Mouse (Mus musculus): ENCODE data around the gene Galntl6.

DNA sequence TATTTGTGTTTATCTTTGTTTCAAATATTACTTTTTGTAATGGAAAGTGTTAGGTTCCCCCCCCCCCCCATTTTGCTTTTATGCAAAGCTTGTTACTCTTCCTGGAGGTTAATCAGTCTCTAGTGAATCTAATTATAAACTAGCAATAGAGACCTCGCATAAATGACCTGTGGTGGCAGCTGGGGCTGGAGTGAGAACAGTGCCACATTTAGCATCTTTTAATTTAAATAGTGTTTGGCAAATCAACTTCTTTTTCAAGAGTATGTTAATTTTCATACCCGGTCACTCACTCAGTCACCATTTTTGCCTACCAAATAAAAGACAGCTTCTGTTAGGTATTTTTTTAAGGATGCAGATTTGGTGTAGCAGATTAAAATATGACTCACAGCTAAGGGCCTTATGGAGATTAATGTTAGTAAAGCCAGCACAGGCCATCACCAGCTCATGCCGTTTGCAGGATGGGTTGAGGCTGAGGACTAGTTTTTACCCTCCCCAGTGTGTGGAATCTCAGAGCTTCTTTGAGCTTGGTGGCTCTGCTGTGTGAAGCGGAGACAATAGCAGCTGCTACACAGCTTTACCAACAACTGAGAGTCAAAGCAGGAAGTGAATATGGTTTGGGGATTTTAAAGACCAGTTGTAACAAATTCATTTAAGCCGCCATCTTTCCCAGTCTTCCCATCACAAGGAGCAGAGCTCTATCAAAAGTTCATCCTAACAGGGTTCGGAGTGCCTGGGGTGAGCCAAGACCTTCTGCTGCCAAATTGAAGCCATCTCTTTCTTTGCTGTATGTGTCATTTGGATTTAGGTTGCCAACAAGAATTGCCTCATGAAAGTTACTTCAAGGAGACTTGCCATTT is 990.0 kb downstream of the Galntl6 start:
- TF ChIP-seq CTCF (IDR thresholded peaks at IDR 0.05; ENCODE audit: control insufficient read depth, insufficient read depth, low read length) (no peak), POLR2A (IDR thresholded peaks at IDR 0.05; ENCODE audit: borderline replicate concordance, control insufficient read depth, low read depth, low read length) (no peak)
